In genomic region chr2:169910606-169911005, GRCm38 (mm10) we compare ENCODE assay signal across 14 mouse cellular contexts.
"Had no signal": no experiment of that assay in that cellular context is flagged by ENCODE, and none has a peak within 500 bp of the region (broad histone marks: within the 10 kb centered on the region; RNA-seq: fewer than 3 reads in every experiment).

No protein-coding gene starts in this region.

- H3K27me3 ChIP-seq: lung, embryonic 15.5 days; midbrain, embryonic 13.5 days; midbrain, embryonic 15.5 days; neural tube, embryonic 12.5 days; stomach, embryonic 15.5 days had no signal

- H3K9ac ChIP-seq: liver, postnatal 0 days; lung, embryonic 15.5 days; midbrain, embryonic 13.5 days; midbrain, embryonic 15.5 days; neural tube, embryonic 12.5 days; stomach, embryonic 15.5 days had no signal

- H3K4me1 ChIP-seq: stomach, embryonic 15.5 days had no signal

- H3K4me2 ChIP-seq: lung, embryonic 15.5 days; midbrain, embryonic 11.5 days; midbrain, embryonic 13.5 days; midbrain, embryonic 15.5 days; neural tube, embryonic 12.5 days; stomach, embryonic 15.5 days had no signal

- DNase-seq: liver, postnatal 0 days; lung, adult 2 months; lung, postnatal 4 days; right cerebral cortex, postnatal 14 days; thymus, adult 18-20 months; thymus, postnatal 14 days; thymus, postnatal 36 days had no signal

- H3K9me3 ChIP-seq: lung, embryonic 15.5 days; midbrain, embryonic 15.5 days; neural tube, embryonic 12.5 days; stomach, embryonic 15.5 days had no signal

- ATAC-seq: liver, postnatal 0 days; lung, postnatal 0 days; midbrain, embryonic 13.5 days; midbrain, embryonic 15.5 days had no signal

- H3K4me3 ChIP-seq: lung, embryonic 15.5 days; midbrain, embryonic 13.5 days; midbrain, embryonic 15.5 days; neural tube, embryonic 12.5 days; stomach, embryonic 15.5 days had no signal

- H3K36me3 ChIP-seq: lung, embryonic 15.5 days; midbrain, embryonic 13.5 days; midbrain, embryonic 15.5 days; neural tube, embryonic 12.5 days; stomach, embryonic 15.5 days had no signal

- H3K27ac ChIP-seq: lung, embryonic 15.5 days; midbrain, embryonic 13.5 days; midbrain, embryonic 15.5 days; neural tube, embryonic 12.5 days; stomach, embryonic 15.5 days had no signal
